Mouse (Mus musculus) neutrophil, adult 5-6 weeks (primary cell): ENCODE results near the gene Rrp1b. TPM values are rescaled to one million over a fixed set of nuclear protein-coding genes. Genes with fewer than 3 reads are reported as not detected.
A peak's percentile ranks its signal among the peaks of the same experiment; 100 is the strongest.
"Not testable (repeated sequence)": the region's sequence is repeated elsewhere in the genome, so short reads cannot be mapped to it uniquely, and the experiment has no call there.

Source experiments
- ATAC-seq: fragments of 151-379, 151-347 bp; 2 replicates; pipeline ENCODE4 v1.8.0; 2017; ENCODE audit warnings: mild to moderate bottlenecking, moderate TSS enrichment; ENCODE audit not compliant: insufficient number of reproducible peaks, poor library complexity, low FRiP score, severe bottlenecking; ENCODE audit errors: extremely low read depth
- total RNA-seq: library from RNA; stranded (forward); fragments of 200-1000 nt; gene quantifications from 2 replicates; pipeline ENCODE4 v1.2.3, GENCODE M21; 2017

Gene Rrp1b
- total RNA-seq, 1 experiment from 2014 or later: 23.0 TPM

GRCm38 (mm10) chr17:32068810-32069209 lies 32.9 kb downstream of the Rrp1b start:
- no peak for ATAC-seq

- peak; percentile 55 for ATAC-seq
Measured at GRCm38 (mm10) chr17:32073359-32073758, 37.5 kb downstream of the Rrp1b start.

GRCm38 (mm10) chr17:32074658-32075057 lies 38.8 kb downstream of the Rrp1b start:
- ATAC-seq: no peak

- no peak for ATAC-seq
Measured at GRCm38 (mm10) chr17:32075164-32075563, 39.3 kb downstream of the Rrp1b start.

- ATAC-seq: no peak
Measured at GRCm38 (mm10) chr17:32083351-32083750, 47.5 kb downstream of the Rrp1b start.

GRCm38 (mm10) chr17:32087069-32087468 lies 51.2 kb downstream of the Rrp1b start:
- ATAC-seq: no peak

- no peak for ATAC-seq
Measured at GRCm38 (mm10) chr17:32091032-32091363, 55.1 kb downstream of the Rrp1b start.

- ATAC-seq: peak; percentile 91
Measured at GRCm38 (mm10) chr17:32091364-32092240, 55.7 kb downstream of the Rrp1b start.

GRCm38 (mm10) chr17:32092241-32092619 lies 56.3 kb downstream of the Rrp1b start:
- ATAC-seq: no peak

- no peak for ATAC-seq
Measured at GRCm38 (mm10) chr17:32092895-32093294, 57.0 kb downstream of the Rrp1b start.

GRCm38 (mm10) chr17:32097676-32098075 lies 61.8 kb downstream of the Rrp1b start:
- ATAC-seq: no peak

- not testable (repeated sequence) for ATAC-seq
Measured at GRCm38 (mm10) chr17:32098905-32099304, 63.0 kb downstream of the Rrp1b start.

GRCm38 (mm10) chr17:32099574-32099942 lies 63.7 kb downstream of the Rrp1b start:
- ATAC-seq: no peak

GRCm38 (mm10) chr17:32099943-32100586 lies 64.2 kb downstream of the Rrp1b start:
- ATAC-seq: peak; percentile 13; the same call in 1 of the 2 replicates

- ATAC-seq: no peak
Measured at GRCm38 (mm10) chr17:32103054-32103453, 67.2 kb downstream of the Rrp1b start.

GRCm38 (mm10) chr17:32106358-32106757 lies 70.5 kb downstream of the Rrp1b start:
- ATAC-seq: no peak

GRCm38 (mm10) chr17:32107877-32108276 lies 72.0 kb downstream of the Rrp1b start:
- no peak for ATAC-seq

GRCm38 (mm10) chr17:32108320-32109011 lies 72.6 kb downstream of the Rrp1b start:
- ATAC-seq: not testable (repeated sequence)

- no peak for ATAC-seq
Measured at GRCm38 (mm10) chr17:32109201-32109940, 73.5 kb downstream of the Rrp1b start.
